Mouse (Mus musculus) heart, postnatal 4 days (tissue): ENCODE data around the gene Dph2. TPM values are rescaled to one million over a fixed set of nuclear protein-coding genes. Genes with fewer than 3 reads are reported as not detected.

Source experiments
- DNase-seq: peaks from one replicate; pipeline ENCODE4 v3.0.0; 2021
- total RNA-seq, 2 experiments: library from RNA; stranded (reverse); gene quantifications; 2 replicates each; pipeline ENCODE4 v1.2.3; 2021

Gene Dph2
- total RNA-seq, 2 experiments from 2014 or later, result 4.1 to 5.1 TPM

DNA sequence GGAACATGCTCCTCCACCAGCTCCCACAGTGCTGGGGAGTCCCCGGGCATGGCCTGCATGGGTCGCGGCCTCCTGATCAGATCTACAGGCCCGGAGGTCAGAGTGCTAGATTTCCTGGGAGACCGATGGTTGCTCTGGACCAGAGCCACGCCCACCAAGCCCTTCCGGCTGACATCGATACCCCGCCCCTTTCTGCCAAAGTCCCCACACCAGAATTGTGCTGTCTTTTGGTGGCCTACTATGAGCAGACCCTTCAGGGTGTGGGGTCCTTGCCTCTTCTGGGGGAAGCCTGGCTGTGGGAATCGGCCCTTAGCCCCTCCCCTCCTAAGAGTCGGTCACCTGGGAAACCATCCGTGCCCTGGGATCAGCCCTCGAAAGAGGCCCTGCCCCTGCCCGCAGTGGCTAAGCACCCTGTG lies 19.4 kb downstream of the Dph2 start, which contains the start of gene Ccdc24:
TSS of gene Ccdc24 (minus strand) at position 87 of the 416 bp plus-strand sequence.
- DNase-seq, result no peak

DNA sequence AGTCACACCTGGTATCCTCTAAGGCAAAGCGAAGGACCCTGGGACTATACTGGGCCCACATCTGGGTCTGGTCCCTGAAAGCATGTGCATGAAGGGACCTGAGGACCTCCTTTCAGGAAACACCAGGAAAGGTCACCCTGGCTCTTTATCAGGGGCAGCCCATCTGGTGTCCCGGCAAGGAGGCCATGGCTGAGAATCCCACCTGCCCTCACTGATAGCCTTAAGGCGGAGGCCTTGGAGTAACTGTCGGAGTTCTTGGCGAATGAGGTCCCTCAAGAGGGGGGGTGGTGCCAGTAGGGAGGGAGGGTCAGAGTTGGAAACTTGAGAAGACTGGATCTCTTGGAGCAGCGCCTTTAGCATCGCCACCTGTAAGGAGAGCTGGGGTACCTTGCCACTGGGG lies 20.0 kb downstream of the Dph2 start:
- no peak for DNase-seq

DNA sequence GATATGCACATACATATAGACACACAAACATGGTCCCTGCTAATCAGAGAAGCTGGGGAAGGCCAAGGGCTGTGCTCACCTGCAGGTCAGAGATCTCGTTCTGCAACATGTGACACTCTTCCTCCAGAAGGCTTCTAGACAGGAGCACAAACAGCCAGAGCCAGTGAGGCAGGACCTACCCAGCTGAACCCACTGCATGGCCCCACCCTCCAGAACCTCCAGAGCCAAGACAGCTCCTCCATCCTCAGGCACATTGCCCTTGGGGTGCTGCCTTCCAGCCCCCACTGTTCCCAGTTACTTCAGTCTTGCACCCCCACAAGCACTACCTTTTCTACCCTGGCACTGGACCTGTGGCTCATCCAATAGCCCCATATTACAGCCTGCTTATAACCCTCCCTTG lies 21.4 kb downstream of the Dph2 start:
- no peak for DNase-seq

DNA sequence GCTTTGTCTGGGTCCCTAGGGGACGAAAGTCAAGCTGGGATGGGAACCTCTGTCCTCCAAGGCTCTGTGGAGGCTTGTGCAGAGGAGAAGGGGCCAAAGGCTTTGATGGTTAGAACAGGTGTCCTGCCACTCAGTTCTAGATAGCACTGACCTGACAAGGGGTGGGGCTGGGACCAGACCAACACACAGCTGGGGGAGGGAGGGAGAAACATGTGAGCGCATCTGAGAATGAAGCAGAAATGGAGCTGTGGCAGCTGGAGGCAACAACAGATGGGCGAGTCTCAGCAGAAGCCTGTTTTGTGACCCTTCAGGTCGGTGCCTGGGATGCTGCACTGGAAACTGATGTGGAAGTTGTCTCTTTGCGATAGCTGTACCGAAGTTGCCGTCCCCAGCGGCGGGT lies 22.5 kb downstream of the Dph2 start:
- no peak for DNase-seq

DNA sequence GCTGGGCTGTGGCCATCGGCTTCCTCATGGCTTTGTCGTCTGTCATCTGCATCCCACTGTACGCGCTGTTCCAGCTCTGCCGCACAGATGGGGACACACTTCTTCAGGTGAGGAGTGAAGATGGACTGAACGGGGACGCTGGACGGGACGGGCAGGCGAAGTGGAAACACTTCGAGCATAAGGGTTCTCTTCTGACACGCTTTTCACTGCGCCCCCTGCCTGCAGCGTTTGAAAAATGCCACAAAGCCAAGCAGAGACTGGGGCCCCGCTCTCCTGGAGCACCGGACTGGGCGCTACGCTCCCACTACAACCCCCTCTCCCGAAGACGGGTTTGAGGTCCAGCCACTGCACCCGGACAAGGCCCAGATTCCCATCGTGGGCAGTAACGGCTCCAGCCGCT lies 24.0 kb downstream of the Dph2 start:
- peak; percentile 78 for DNase-seq

DNA sequence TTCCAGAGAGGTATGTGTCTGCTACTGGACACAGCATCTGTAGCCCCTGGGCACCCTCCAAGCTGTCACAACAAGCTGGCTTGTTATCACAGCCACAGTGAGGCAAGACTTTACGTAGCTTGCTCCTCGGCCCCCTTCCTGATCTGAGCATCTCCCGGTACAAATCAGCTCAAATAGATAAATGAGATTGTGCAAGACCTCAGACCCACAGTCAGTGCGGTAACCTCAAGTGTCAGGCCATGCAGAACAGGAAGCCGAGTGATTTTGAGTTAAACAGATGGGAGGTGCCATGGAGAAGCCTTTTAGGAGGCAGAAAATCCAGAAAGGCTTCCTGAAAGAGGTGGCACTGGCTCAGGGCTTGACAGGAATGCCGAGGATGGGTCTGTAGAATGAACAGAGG lies 24.8 kb downstream of the Dph2 start:
- DNase-seq, result no peak

DNA sequence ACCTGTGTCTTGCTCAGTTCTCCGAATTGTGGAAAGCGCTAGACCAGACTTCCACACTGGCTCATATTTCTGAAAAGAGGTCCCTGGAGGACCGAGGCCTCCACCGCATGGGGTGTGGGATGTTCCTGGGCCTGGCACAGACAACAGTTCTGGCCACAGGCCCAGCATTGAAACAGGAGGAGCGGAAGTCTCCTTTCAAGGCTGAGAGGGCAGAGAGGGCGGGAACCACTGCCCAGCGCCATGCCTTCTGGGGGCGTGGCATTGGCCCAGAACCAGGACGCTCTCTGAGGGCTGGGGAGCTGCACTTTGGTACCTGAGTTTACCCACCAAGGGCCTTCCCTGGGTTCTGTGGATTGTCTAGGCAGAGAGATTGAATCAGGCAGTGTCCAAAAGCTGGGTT lies 25.7 kb downstream of the Dph2 start:
- DNase-seq, result peak; percentile 81

DNA sequence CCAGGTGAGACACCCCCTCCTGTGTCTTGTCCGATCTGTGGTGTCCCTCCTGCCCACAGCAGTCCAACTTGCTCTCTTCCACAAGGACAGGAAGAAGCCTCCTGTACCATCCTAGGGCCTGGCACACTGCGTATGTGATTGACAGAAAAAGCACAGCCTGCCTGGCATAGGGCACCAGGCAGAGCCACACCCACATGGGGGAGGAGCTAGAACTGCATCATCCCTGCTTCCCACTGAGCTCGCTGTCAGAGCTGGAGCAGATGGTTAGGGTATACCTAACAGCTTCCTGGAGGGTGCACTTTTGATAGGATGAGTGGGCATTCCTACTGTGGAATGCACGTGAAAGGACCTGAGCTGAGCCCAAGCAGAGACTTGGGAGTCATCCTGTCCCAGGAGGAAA lies 29.0 kb downstream of the Dph2 start:
- DNase-seq, result peak; percentile 27

DNA sequence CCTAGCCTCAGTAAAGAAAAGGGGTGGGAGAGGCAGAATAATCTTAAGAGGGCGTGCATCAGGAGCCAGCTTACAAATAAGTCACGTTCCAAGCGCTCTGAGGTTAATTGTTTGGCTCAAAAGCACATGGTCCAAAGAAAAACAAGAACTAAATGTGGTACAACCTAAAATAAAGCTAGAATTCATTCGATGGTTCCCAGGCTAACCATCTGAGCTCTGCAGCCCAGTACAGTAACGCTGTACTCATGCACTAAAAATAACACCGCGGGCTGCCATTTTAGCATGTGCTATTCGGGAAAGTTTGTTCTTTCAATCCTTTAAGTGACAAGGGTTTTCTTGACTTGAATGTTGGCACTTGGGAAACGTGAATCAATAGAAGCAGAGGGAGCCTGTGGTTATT lies 31.3 kb downstream of the Dph2 start:
- no peak for DNase-seq

DNA sequence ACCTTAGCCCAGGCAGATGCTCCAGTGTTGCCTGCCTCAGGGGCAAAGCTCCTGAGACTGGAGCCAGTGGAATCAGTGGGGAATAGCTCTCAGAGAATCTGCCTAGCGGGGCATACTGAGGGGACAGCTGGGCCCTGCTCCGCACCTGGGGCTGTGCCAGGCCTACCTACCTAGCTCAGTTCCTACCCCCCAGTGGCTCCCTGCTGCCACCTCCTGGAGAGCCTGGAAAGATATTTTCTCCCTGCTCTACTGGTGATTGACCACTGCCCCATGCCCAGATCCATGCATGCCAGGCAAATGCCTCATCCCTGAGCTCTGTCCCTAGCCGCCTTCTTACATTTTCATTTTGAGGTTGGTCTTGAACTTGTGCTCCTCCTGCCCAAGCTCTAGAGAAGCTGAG lies 33.0 kb downstream of the Dph2 start:
- peak; percentile 79 for DNase-seq

DNA sequence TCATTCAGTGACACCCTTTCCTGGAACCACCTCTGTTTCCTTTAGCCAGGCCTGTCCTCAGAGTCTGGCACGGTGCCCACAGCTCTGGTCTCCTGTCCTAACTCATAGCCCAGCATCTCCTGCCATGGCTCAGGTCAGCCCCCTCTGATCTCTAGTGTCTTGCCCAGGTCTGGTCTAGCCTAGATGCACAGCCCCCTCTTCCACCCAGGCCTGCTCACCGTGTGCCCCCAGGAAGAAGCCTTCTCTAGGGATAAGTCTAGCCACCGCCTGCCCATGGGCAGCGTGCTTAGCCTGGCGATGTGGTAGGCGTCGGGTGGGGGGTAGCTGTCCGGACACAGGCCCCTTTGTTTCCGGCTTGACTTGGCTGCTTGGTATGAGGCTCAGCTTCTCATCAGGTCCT lies 36.7 kb downstream of the Dph2 start:
- DNase-seq, result peak; percentile 57

DNA sequence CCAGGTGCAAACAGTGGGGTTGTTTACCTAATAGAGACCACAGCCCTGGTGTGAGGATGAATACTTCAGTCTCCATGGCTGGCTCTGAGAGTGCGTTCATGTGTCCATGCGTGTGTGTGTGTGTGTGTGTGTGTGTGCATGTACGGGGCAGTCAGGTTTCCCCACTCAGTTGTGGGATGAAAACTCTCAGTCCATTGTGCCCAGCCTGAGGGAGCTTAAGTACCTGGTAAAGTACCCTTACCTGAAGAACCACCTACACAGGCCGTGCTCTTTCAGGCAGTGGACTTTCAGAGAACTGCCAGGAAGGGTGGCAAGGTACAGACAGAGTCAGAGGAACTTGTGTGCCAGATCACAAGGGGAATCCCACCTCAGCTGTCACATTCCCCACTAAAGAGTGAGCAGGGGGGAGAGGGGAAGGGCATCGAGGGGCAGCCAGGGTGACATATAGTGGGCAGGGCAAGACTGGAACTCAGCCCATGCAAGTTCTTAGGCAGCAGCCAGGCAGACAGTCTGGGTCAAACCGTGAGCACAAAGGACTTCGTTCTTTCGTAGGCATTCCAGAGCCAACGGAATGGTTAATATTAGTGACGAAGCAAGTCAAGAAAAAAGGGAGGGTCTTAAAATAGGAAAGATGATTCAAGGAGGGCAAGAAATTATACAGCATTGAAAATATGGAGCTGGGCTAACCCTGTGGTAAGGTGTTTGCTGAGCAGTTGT lies 39.5 kb downstream of the Dph2 start:
- DNase-seq, result no peak

DNA sequence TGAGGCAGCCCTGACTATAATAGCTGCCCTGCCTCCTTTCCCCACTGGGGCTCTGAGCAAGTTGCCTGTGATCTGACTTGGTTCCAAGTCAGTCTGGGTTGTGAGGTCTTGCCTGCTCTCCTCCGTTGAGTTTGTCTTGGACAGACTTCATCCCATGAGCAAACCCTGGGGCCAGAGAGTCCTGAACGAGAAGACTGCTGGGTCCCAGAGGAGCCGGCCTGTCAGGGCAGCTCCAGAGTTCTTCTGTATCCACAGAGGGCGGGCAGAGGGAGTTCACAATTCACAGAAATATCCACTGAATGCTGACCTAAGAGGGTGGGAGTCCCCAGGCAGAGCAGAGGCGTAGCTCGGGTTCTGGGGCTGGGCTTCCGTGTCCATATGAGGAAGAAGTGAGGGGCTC lies 41.0 kb downstream of the Dph2 start:
- peak; percentile 51 for DNase-seq

DNA sequence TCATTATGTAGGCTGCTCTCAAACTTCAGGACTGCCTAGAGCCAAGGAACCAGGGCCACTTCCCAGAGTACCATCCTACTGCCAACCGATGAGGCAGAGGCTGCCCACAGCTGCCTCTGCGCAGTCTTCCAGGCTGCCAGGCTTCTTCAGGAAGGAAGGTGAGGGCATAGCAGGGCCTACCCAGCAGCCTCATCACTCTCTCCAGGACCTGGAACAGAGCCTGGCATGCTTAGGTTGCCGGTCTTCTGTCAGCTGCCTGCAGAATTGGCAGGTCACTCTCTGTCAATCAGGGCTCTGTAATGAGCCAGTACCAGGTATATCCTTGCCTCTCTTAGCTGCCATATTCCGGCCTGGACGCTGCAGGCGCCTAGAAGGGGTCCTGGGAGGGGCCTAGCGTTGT lies 41.7 kb downstream of the Dph2 start:
- no peak for DNase-seq

DNA sequence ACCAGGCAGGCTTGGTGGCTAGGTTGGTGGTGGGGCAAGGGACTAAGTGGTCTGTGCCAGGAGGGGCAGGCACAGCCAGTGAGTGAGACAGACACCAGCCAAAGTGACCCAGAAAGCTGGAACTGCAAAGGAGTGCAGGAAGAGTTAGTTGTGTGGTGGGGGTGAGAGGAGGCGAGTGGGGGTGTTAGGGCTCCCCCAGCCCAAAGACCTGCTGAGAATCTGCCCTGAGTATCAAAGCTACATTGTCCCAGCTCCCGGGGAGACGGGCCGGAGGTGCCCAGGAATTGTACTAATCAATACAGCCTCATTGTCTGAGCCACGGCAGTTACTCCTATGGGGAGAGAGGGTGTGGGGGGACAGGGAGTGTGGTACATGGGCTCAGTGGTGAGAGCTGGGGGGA lies 42.3 kb downstream of the Dph2 start:
- no peak for DNase-seq

DNA sequence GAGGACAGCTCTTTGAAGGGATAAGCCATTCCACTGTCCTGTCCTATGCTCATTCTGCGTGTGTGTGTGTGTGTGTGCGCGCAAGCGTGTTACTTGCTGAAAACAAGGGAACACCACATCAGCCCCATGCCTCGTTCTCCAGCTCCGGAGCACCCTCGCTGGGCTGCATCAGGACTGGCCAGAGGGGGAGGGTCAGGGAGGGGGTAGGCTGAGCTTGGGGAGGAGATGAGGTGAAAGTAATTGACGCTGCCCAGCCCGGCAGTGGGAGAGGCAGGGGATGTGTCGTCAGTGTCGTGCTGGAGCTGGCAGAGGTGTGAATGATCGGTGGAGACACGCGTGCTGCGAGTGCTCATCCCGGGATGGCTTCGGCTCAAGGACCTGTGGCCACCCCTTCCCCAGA lies 42.8 kb downstream of the Dph2 start:
- DNase-seq, result no peak

DNA sequence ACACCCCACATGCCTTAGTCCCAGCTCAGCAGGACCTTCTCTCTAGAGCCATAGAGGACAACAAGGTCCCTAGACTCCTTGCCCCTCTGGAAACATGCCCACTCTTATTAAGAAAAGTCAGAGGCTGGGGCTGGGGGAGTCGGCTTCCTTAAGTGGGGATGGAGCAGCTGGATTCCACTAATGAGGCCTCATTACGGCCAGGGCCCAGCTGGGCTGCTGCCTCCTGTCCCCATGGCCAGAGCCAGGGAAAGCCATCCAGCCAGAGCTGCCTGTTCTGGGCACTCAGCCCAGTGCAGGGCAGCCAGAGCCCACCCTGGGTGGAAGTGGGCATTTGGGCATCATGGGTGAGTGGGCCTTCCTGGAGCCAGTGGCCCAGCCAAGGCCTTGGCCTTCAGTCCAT lies 44.8 kb downstream of the Dph2 start:
- DNase-seq, result no peak

DNA sequence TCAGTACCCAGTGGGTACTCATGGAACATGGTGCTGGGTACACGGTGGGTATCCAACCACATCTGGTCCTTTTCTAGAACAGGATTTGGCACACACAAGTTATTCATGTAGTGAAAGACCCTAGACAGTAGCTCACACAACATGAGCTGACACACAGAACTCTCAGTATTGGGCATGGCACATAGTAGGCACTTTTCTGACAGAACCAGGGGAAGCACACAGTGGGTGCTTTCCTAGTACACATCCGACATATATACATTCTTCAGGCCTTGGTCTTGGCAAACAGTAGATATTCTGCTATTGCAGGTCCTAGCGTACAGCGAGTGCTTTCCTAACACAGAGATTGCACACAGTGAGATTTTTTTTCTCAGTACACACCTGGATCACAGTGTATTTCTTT lies 45.6 kb downstream of the Dph2 start:
- DNase-seq, result no peak

DNA sequence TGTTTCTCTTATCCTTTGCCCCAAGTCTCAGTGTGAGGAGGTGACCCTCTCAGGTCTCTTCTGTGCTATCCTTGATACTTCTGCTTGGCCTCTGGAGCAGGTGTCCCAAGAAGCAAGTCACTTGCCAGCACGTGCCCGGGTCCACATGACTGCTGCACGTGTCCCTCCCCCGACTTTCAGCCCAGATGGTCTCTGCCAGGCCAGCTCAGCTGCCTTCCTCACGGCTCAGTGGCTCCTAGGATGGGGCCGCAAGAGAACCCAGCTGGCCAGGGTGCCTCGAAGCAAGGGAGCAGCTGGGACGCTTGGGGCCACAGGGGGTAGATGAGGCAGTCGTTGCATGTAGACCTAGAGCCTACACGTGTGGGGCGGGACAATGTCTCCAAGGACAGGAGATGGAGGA lies 46.5 kb downstream of the Dph2 start:
- DNase-seq, result no peak

DNA sequence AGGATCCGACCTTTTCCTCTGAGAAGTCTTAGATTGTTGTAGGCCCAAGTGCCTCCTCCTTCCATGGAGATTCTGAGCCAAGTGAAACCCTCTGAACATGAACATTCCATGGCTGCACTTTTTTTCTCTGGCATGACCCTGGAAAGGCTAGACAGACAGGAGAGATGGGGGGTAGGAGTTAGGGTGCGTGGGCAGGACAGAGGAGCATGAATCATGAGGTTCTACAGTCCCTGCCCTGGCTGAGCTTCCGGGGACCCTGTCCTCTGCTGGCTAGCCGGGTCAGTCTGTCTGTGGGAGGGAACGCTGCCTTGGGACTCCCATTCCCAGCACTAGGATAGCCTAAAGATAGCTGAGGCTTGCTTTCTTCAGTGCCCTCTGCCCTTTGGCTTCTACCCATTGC lies 47.4 kb downstream of the Dph2 start:
- DNase-seq, result no peak

DNA sequence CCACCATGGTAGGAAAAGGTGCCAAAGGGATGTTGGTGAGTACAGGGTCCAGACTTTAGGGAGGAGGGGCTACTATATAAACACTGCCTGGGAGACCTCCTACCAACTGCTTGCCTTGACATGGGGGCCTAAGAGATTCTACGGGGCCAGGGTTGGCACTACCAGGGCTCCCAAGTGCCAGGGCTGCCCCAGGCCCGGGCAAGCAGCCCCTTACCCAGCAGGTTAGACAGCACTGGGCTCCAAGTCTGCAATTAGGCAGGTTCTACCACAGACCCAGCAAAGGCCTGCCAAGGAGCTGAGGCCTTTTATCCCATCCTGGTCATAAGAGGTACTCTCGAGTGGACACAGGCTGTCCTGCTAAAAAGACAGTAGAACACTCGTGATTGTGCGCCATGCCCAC lies 48.7 kb downstream of the Dph2 start:
- DNase-seq, result no peak

DNA sequence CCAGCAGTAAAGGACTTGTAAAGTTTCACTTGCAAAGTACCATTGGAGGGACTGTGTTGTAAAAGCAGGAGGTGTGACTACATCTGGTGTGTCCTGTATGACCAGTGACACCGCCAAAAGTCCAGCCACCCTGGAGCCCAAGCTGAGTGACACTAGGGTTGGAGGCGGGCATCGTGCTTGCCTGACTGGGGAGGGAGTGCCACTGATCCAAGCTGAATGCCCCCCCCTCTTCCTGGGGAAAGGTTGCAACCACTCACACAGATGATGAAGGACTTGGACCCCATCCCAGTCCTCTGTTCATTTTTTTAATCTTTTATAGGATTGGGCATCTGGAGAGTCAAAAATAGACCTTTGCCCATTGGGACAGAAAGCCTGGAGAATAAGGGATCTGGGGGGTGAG lies 50.3 kb downstream of the Dph2 start:
- no peak for DNase-seq

DNA sequence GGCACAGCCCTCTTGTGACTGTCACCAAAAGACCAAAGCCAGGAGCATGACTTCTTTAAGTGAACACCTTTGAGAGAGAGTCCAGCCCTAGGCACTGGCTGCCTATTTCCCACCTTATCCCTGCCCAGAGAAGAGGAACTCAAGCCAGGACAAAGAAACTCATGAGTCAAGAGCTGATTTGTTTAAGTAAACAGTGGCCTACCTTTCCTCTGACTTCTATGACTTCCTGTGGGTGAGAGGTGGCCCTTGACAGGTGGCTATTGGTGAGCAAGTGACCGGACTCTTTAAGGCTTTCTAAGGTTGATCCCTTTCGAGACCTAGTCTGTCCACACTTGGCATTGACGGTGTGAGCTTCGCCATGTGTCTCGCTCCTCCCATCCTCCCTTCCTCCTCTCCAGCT lies 51.0 kb downstream of the Dph2 start:
- no peak for DNase-seq

DNA sequence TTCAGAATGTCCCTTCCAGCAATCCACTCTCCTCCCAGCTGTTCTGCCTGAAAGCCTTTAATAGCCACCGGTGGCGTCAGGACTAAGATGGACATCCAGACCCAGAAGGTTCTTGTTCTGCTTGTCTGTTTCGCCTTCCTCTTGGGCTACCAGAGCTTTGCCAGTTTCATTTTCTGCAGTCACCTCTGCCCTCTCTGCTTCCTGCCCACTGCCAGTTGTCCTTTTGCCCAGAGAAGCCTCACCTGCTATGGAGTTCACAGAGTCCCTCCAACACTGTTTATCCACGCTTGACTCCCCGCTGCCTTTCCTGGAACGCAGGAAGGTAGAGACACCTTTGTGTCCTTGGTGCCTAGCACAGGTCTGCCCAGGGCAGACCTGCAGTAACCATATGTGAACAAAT lies 52.5 kb downstream of the Dph2 start:
- no peak for DNase-seq
